Mouse (Mus musculus): ENCODE measurements at regions not wholly inside any gene's neighbourhood (a gene's known extent, or its start where the extent isn't known, plus 50 kb on each side); places are given as distances from the start of the nearest gene placed in this dataset.

- 86% methylated on average over 1 of the region's 1 CpGs for WGBS
- Histone ChIP-seq H3K4me1 (ENCODE audit: insufficient read depth, low read length) (no peaks in the 10 kb centered on the region), H3K4me3 (ENCODE audit: low read length) (no peak overlapping the region), H3K27me3 (ENCODE audit: insufficient read depth, low read length) (no peaks in the 10 kb centered on the region), H3K36me3 (ENCODE audit: insufficient read depth, low read length) (no peaks in the 10 kb centered on the region), H3K9ac (replicated peaks; ENCODE audit: low read length) (no peak overlapping the region), H3K9me3 (ENCODE audit: low read length) (no peaks in the 10 kb centered on the region), H3K27ac (no peak overlapping the region), H3K4me2 (ENCODE audit: low read depth, low read length) (no peak overlapping the region)
- peak; percentile 52 for TF ChIP-seq CTCF (IDR thresholded peaks at IDR 0.05; ENCODE audit: low read depth)
- ATAC-seq, result no peak
- DNase-seq (ENCODE audit: low spot score), result peak; percentile 17
Measured at GRCm38 (mm10) chr12:39048958-39049357, 269.8 kb downstream of the Etv1 start.

- H3K36me3 ChIP-seq (ENCODE audit: insufficient read depth, low read length), result no peaks in the 10 kb centered on the region
- no peak overlapping the region for H3K27ac ChIP-seq
- H3K4me3 ChIP-seq (ENCODE audit: low read length), result no peak overlapping the region
- ATAC-seq (no peak), DNase-seq (ENCODE audit: low spot score) (no peak)
- no peak overlapping the region for H3K9ac ChIP-seq (replicated peaks; ENCODE audit: low read length)
- WGBS, result 87% methylated on average over 4 of the region's 4 CpGs
- no peak overlapping the region for H3K4me2 ChIP-seq (ENCODE audit: low read depth, low read length)
- H3K27me3 ChIP-seq (ENCODE audit: insufficient read depth, low read length), result no peaks in the 10 kb centered on the region
- TF ChIP-seq CTCF (IDR thresholded peaks at IDR 0.05; ENCODE audit: low read depth), result no peak
- no peaks in the 10 kb centered on the region for H3K9me3 ChIP-seq (ENCODE audit: low read length)
- no peaks in the 10 kb centered on the region for H3K4me1 ChIP-seq (ENCODE audit: insufficient read depth, low read length)
Measured at GRCm38 (mm10) chr12:39070331-39071045, 291.3 kb downstream of the Etv1 start.

GRCm38 (mm10) chr12:39073289-39074022 lies 294.3 kb downstream of the Etv1 start:
- Histone ChIP-seq H3K36me3 (ENCODE audit: insufficient read depth, low read length) (no peaks in the 10 kb centered on the region), H3K4me3 (ENCODE audit: low read length) (no peak overlapping the region), H3K27me3 (ENCODE audit: insufficient read depth, low read length) (no peaks in the 10 kb centered on the region), H3K9ac (replicated peaks; ENCODE audit: low read length) (no peak overlapping the region), H3K27ac (no peak overlapping the region), H3K9me3 (ENCODE audit: low read length) (no peaks in the 10 kb centered on the region), H3K4me2 (ENCODE audit: low read depth, low read length) (no peak overlapping the region), H3K4me1 (ENCODE audit: insufficient read depth, low read length) (no peaks in the 10 kb centered on the region)
- WGBS, result 64% methylated on average over 15 of the region's 15 CpGs
- no peak for DNase-seq (ENCODE audit: low spot score)
- ATAC-seq, result no peak
- no peak for TF ChIP-seq CTCF (IDR thresholded peaks at IDR 0.05; ENCODE audit: low read depth)

GRCm38 (mm10) chr12:39086285-39086684 lies 307.1 kb downstream of the Etv1 start:
- no peak for ATAC-seq
- H3K9me3 ChIP-seq (ENCODE audit: low read length), result no peaks in the 10 kb centered on the region
- H3K4me3 ChIP-seq (ENCODE audit: low read length), result no peak overlapping the region
- no peaks in the 10 kb centered on the region for H3K27me3 ChIP-seq (ENCODE audit: insufficient read depth, low read length)
- H3K4me2 ChIP-seq (ENCODE audit: low read depth, low read length), result no peak overlapping the region
- H3K9ac ChIP-seq (replicated peaks; ENCODE audit: low read length), result no peak overlapping the region
- no peaks in the 10 kb centered on the region for H3K4me1 ChIP-seq (ENCODE audit: insufficient read depth, low read length)
- no peak for TF ChIP-seq CTCF (IDR thresholded peaks at IDR 0.05; ENCODE audit: low read depth)
- no peak for DNase-seq (ENCODE audit: low spot score)
- H3K36me3 ChIP-seq (ENCODE audit: insufficient read depth, low read length), result no peaks in the 10 kb centered on the region
- H3K27ac ChIP-seq, result no peak overlapping the region
- 76% methylated on average over 4 of the region's 4 CpGs for WGBS

- ATAC-seq (no peak), DNase-seq (ENCODE audit: low spot score) (no peak)
- H3K4me1 ChIP-seq (ENCODE audit: insufficient read depth, low read length), result no peaks in the 10 kb centered on the region
- no peaks in the 10 kb centered on the region for H3K27me3 ChIP-seq (ENCODE audit: insufficient read depth, low read length)
- no peak overlapping the region for H3K4me3 ChIP-seq (ENCODE audit: low read length)
- H3K36me3 ChIP-seq (ENCODE audit: insufficient read depth, low read length), result no peaks in the 10 kb centered on the region
- no peak for TF ChIP-seq CTCF (IDR thresholded peaks at IDR 0.05; ENCODE audit: low read depth)
- H3K4me2 ChIP-seq (ENCODE audit: low read depth, low read length), result no peak overlapping the region
- H3K27ac ChIP-seq, result no peak overlapping the region
- H3K9ac ChIP-seq (replicated peaks; ENCODE audit: low read length), result no peak overlapping the region
- 17% methylated on average over 5 of the region's 5 CpGs for WGBS
- no peaks in the 10 kb centered on the region for H3K9me3 ChIP-seq (ENCODE audit: low read length)
Measured at GRCm38 (mm10) chr12:39094638-39095230, 315.6 kb downstream of the Etv1 start.

- DNase-seq (ENCODE audit: low spot score) (no peak), ATAC-seq (no peak)
- no peaks in the 10 kb centered on the region for H3K4me1 ChIP-seq (ENCODE audit: insufficient read depth, low read length)
- no peak for TF ChIP-seq CTCF (IDR thresholded peaks at IDR 0.05; ENCODE audit: low read depth)
- WGBS, result 74% methylated on average over 3 of the region's 3 CpGs
- H3K9ac ChIP-seq (replicated peaks; ENCODE audit: low read length), result no peak overlapping the region
- no peaks in the 10 kb centered on the region for H3K27me3 ChIP-seq (ENCODE audit: insufficient read depth, low read length)
- no peaks in the 10 kb centered on the region for H3K9me3 ChIP-seq (ENCODE audit: low read length)
- H3K4me3 ChIP-seq (ENCODE audit: low read length), result no peak overlapping the region
- no peak overlapping the region for H3K27ac ChIP-seq
- no peak overlapping the region for H3K4me2 ChIP-seq (ENCODE audit: low read depth, low read length)
- H3K36me3 ChIP-seq (ENCODE audit: insufficient read depth, low read length), result no peaks in the 10 kb centered on the region
Measured at GRCm38 (mm10) chr12:39123391-39124095, 344.4 kb downstream of the Etv1 start.

Measured in hindbrain, postnatal 0 days (tissue).